Comparison of ENCODE assay signal across 8 mouse cellular contexts in genomic region chr19:8928689-8929223, GRCm38 (mm10). TPM values are rescaled to one million over a fixed set of nuclear protein-coding genes. Genes with fewer than 3 reads are reported as not detected.
DNase-seq lines count a peak whose midpoint lies in the region; ATAC-seq and TF ChIP-seq lines count a peak whose summit lies in the region.

No protein-coding gene starts in this region.

- peak overlapping the region; percentile 51 for H3ac ChIP-seq in C2C12 (ENCODE audit: control insufficient read depth, insufficient read length, low read depth)

- peak overlapping the region; percentile 66 for H3K4me3 ChIP-seq in heart, adult 2 months
- H3K4me3 ChIP-seq in C2C12 (ENCODE audit: insufficient read depth, poor library complexity, severe bottlenecking), result peak overlapping the region; percentile 59
- peak overlapping the region; percentile 70 for H3K4me3 ChIP-seq in embryonic facial prominence, embryonic 12.5 days
- peak overlapping the region; percentile 80 for H3K4me3 ChIP-seq in limb, embryonic 12.5 days (replicated peaks)
- H3K4me3 ChIP-seq in stomach, embryonic 14.5 days (ENCODE audit: low read depth, low read length), result peak overlapping the region; percentile 85; the same call in 1 of the 2 replicates

- no peaks in the 10 kb centered on the region; the same call in 1 of the 2 replicates for H3K4me1 ChIP-seq in heart, adult 2 months (ENCODE audit: control insufficient read depth, insufficient read depth, low read length)
- peaks cover 9% of the 10 kb centered on the region; the same call in 1 of the 2 replicates for H3K4me1 ChIP-seq in embryonic facial prominence, embryonic 12.5 days
- peaks cover 17% of the 10 kb centered on the region for H3K4me1 ChIP-seq in limb, embryonic 12.5 days (replicated peaks)
- H3K4me1 ChIP-seq in stomach, embryonic 14.5 days (ENCODE audit: control insufficient read depth, insufficient read depth, low read length), result peaks cover 10% of the 10 kb centered on the region; the same call in 1 of the 2 replicates

- no peaks in the 10 kb centered on the region for H3K79me2 ChIP-seq in heart, adult 2 months (replicated peaks; ENCODE audit: control insufficient read depth, insufficient read depth, low read length)
- H3K79me2 ChIP-seq in C2C12 (ENCODE audit: control insufficient read depth, insufficient read depth), result peaks cover 26% of the 10 kb centered on the region

- peak overlapping the region; percentile 83 for H3K27ac ChIP-seq in heart, adult 2 months
- H3K27ac ChIP-seq in embryonic facial prominence, embryonic 12.5 days, result peak overlapping the region; percentile 77
- peak overlapping the region; percentile 83; the same call in 1 of the 2 replicates for H3K27ac ChIP-seq in limb, embryonic 12.5 days
- peak overlapping the region; percentile 81; the same call in 1 of the 2 replicates for H3K27ac ChIP-seq in stomach, embryonic 14.5 days (ENCODE audit: low read length)

- intact Hi-C loops in heart, adult 2 months (cut with DNase I), result loop anchor here (1.0 kb wide), 1 partner anchor 13 kb away; the partner anchor contains the start of gene Mta2
- intact Hi-C loops in heart, postnatal 25 days (cut with DNase I), result loop anchor here (2.0 kb wide), 1 partner anchor 14 kb away; no protein-coding TSS in a partner anchor

- no peak for DNase-seq in heart, adult 2 months
- no peak for DNase-seq in heart, postnatal 25 days (ENCODE audit: low spot score)
- no peak for DNase-seq in layer of hippocampus, postnatal 25 days (ENCODE audit: extremely low spot score in 1 of 2, low spot score in 1 of 2)
- DNase-seq in adrenal gland, postnatal 25 days, result no peak

- TF ChIP-seq EP300 in heart, adult 2 months (IDR thresholded peaks at IDR 0.05; ENCODE audit: insufficient read depth, low read depth, low read length), result no peak

- TF ChIP-seq POLR2A in heart, adult 2 months (IDR thresholded peaks at IDR 0.05; ENCODE audit: insufficient read depth, low read depth, low read length), result no peak

- no peaks in the 10 kb centered on the region for H3K36me3 ChIP-seq in heart, adult 2 months (ENCODE audit: control insufficient read depth, insufficient read depth, low read length)
- H3K36me3 ChIP-seq in C2C12 (ENCODE audit: control insufficient read depth, insufficient read depth), result peaks cover 16% of the 10 kb centered on the region
- peaks cover 24% of the 10 kb centered on the region for H3K36me3 ChIP-seq in embryonic facial prominence, embryonic 12.5 days
- H3K36me3 ChIP-seq in limb, embryonic 12.5 days, result peaks cover 47% of the 10 kb centered on the region
- H3K36me3 ChIP-seq in stomach, embryonic 14.5 days (ENCODE audit: control insufficient read depth, insufficient read depth, low read length), result peaks cover 32% of the 10 kb centered on the region; the same call in 1 of the 2 replicates

- WGBS in heart, adult 2 months, result 20% methylated on average over 16 of the region's 16 CpGs
- 15% methylated on average over 16 of the region's 16 CpGs for WGBS in embryonic facial prominence, embryonic 12.5 days
- 16% methylated on average over 16 of the region's 16 CpGs for WGBS in limb, embryonic 12.5 days
- 31% methylated on average over 16 of the region's 16 CpGs for WGBS in stomach, embryonic 14.5 days

- H3K9me3 ChIP-seq in embryonic facial prominence, embryonic 12.5 days, result no peaks in the 10 kb centered on the region
- no peaks in the 10 kb centered on the region for H3K9me3 ChIP-seq in limb, embryonic 12.5 days
- H3K9me3 ChIP-seq in stomach, embryonic 14.5 days (ENCODE audit: control insufficient read depth, low read depth, low read length), result no peaks in the 10 kb centered on the region

- H3K27me3 ChIP-seq in heart, adult 2 months (ENCODE audit: control insufficient read depth, insufficient read depth, low read length), result no peaks in the 10 kb centered on the region
- no peaks in the 10 kb centered on the region for H3K27me3 ChIP-seq in C2C12 (ENCODE audit: control insufficient read depth, insufficient read depth, insufficient read length)
- no peaks in the 10 kb centered on the region for H3K27me3 ChIP-seq in embryonic facial prominence, embryonic 12.5 days
- no peaks in the 10 kb centered on the region for H3K27me3 ChIP-seq in limb, embryonic 12.5 days
- H3K27me3 ChIP-seq in stomach, embryonic 14.5 days (ENCODE audit: control insufficient read depth, insufficient read depth, low read length), result no peaks in the 10 kb centered on the region

- TF ChIP-seq CTCF in heart, adult 2 months (IDR thresholded peaks at IDR 0.05), result no peak
- no peak for TF ChIP-seq CTCF in C2C12 (IDR thresholded peaks at IDR 0.05; ENCODE audit: control insufficient read depth, insufficient read depth, insufficient read length)

- peak overlapping the region; percentile 87 for H3K9ac ChIP-seq in heart, adult 2 months (ENCODE audit: low read depth, low read length)
- H3K9ac ChIP-seq in embryonic facial prominence, embryonic 12.5 days, result peak overlapping the region; percentile 88; the same call in 1 of the 2 replicates
- peak overlapping the region; percentile 87; the same call in 1 of the 2 replicates for H3K9ac ChIP-seq in limb, embryonic 12.5 days (replicated peaks)
- H3K9ac ChIP-seq in stomach, embryonic 14.5 days (replicated peaks; ENCODE audit: low read depth, low read length), result 0 out of 2 replicates have a peak overlapping the region, but pooled peaks have one; percentile 68

- H3K4me2 ChIP-seq in embryonic facial prominence, embryonic 12.5 days (replicated peaks), result peak overlapping the region; percentile 81
- H3K4me2 ChIP-seq in limb, embryonic 12.5 days, result peak overlapping the region; percentile 73
- H3K4me2 ChIP-seq in stomach, embryonic 14.5 days (replicated peaks; ENCODE audit: low read depth, low read length), result peak overlapping the region; percentile 73

- 0 out of 2 replicates have a peak, but pooled peaks have one; percentile 14 for ATAC-seq in embryonic facial prominence, embryonic 12.5 days (ENCODE audit: insufficient number of reproducible peaks, insufficient read depth, low FRiP score, low TSS enrichment)
- ATAC-seq in limb, embryonic 12.5 days (ENCODE audit: insufficient number of reproducible peaks, insufficient read depth, low FRiP score, low TSS enrichment, low read depth), result peak; percentile 37
- no peak for ATAC-seq in stomach, embryonic 14.5 days (ENCODE audit: insufficient number of reproducible peaks, insufficient read depth, low FRiP score, low read depth)

- peaks cover 12% of the 10 kb centered on the region for H3K79me3 ChIP-seq in C2C12 (ENCODE audit: low read depth)

RNA-seq across cellular contexts. Expression of gene Rom1, which starts 0.4 kb away (rescaled TPM):
- total RNA-seq in heart, adult 2 months (2021), result 10 to 100 TPM; 21.8 to 23.1 TPM
- 24.9 and 30.7 TPM in 2 replicates for polyA plus RNA-seq in heart, adult 2 months (2012; rRNA removed)
- 10 to 100 TPM; 22.0 to 23.6 TPM for total RNA-seq in heart, postnatal 25 days (2021)
- polyA plus RNA-seq in C2C12 (2012; fragmentation: generic; extraction: Trizol), result 10.4 TPM
- polyA plus RNA-seq in embryonic facial prominence, embryonic 12.5 days (2016; fragmentation: Nextera tagmentation; extraction: Ambion mirVana), result 2.7 and 3.0 TPM in 2 replicates
- 2.4 and 2.6 TPM in 2 replicates for polyA plus RNA-seq in limb, embryonic 12.5 days (2016; fragmentation: Nextera tagmentation; extraction: Ambion mirVana)
- 1.0 and 2.0 TPM in 2 replicates for polyA plus RNA-seq in stomach, embryonic 14.5 days (2014; fragmentation: Nextera tagmentation; extraction: Ambion mirVana)
- total RNA-seq in layer of hippocampus, postnatal 25 days (2021), result 1 to 10 TPM; 4.8 to 6.4 TPM
- 33.4 and 33.8 TPM in 2 replicates for total RNA-seq in adrenal gland, postnatal 25 days (2021)

RNA-seq across cellular contexts. Expression of gene Eml3, which starts 0.6 kb away (rescaled TPM):
- 1 to 10 TPM; 7.0 to 9.7 TPM for total RNA-seq in heart, adult 2 months (2021)
- 17.6 and 18.4 TPM in 2 replicates for polyA plus RNA-seq in heart, adult 2 months (2012; rRNA removed)
- 1 to 10 TPM; 8.9 to 9.1 TPM for total RNA-seq in heart, postnatal 25 days (2021)
- 28.7 TPM for polyA plus RNA-seq in C2C12 (2012; fragmentation: generic; extraction: Trizol)
- 29.0 and 29.7 TPM in 2 replicates for polyA plus RNA-seq in embryonic facial prominence, embryonic 12.5 days (2016; fragmentation: Nextera tagmentation; extraction: Ambion mirVana)
- polyA plus RNA-seq in limb, embryonic 12.5 days (2016; fragmentation: Nextera tagmentation; extraction: Ambion mirVana), result 34.6 and 34.9 TPM in 2 replicates
- 16.8 and 18.2 TPM in 2 replicates for polyA plus RNA-seq in stomach, embryonic 14.5 days (2014; fragmentation: Nextera tagmentation; extraction: Ambion mirVana)
- total RNA-seq in layer of hippocampus, postnatal 25 days (2021), result 10 to 100 TPM in 1 of 2 experiments, 1 to 10 TPM in 1; 9.1 to 11.1 TPM
- 57.2 and 67.5 TPM in 2 replicates for total RNA-seq in adrenal gland, postnatal 25 days (2021)

RNA-seq across cellular contexts. Expression of gene B3gat3, which starts 8.6 kb away (rescaled TPM):
- total RNA-seq in heart, adult 2 months (2021), result 10 to 100 TPM; 35.4 to 42.3 TPM
- 59.4 and 61.2 TPM in 2 replicates for polyA plus RNA-seq in heart, adult 2 months (2012; rRNA removed)
- total RNA-seq in heart, postnatal 25 days (2021), result 10 to 100 TPM; 35.9 to 36.7 TPM
- 60.1 TPM for polyA plus RNA-seq in C2C12 (2012; fragmentation: generic; extraction: Trizol)
- 54.6 and 58.5 TPM in 2 replicates for polyA plus RNA-seq in embryonic facial prominence, embryonic 12.5 days (2016; fragmentation: Nextera tagmentation; extraction: Ambion mirVana)
- polyA plus RNA-seq in limb, embryonic 12.5 days (2016; fragmentation: Nextera tagmentation; extraction: Ambion mirVana), result 53.5 and 53.6 TPM in 2 replicates
- polyA plus RNA-seq in stomach, embryonic 14.5 days (2014; fragmentation: Nextera tagmentation; extraction: Ambion mirVana), result 35.7 and 37.5 TPM in 2 replicates
- 100 to 1,000 TPM; 169 to 172 TPM for total RNA-seq in layer of hippocampus, postnatal 25 days (2021)
- total RNA-seq in adrenal gland, postnatal 25 days (2021), result 58.5 and 60.9 TPM in 2 replicates

RNA-seq across cellular contexts. Expression of gene Mta2, which starts 12.9 kb away (rescaled TPM):
- 10 to 100 TPM; 29.0 to 32.1 TPM for total RNA-seq in heart, adult 2 months (2021)
- 13.1 and 15.6 TPM in 2 replicates for polyA plus RNA-seq in heart, adult 2 months (2012; rRNA removed)
- 10 to 100 TPM; 29.5 to 32.3 TPM for total RNA-seq in heart, postnatal 25 days (2021)
- polyA plus RNA-seq in C2C12 (2012; fragmentation: generic; extraction: Trizol), result 109 TPM
- polyA plus RNA-seq in embryonic facial prominence, embryonic 12.5 days (2016; fragmentation: Nextera tagmentation; extraction: Ambion mirVana), result 202 and 211 TPM in 2 replicates
- polyA plus RNA-seq in limb, embryonic 12.5 days (2016; fragmentation: Nextera tagmentation; extraction: Ambion mirVana), result 227 and 231 TPM in 2 replicates
- 41.5 and 45.3 TPM in 2 replicates for polyA plus RNA-seq in stomach, embryonic 14.5 days (2014; fragmentation: Nextera tagmentation; extraction: Ambion mirVana)
- 10 to 100 TPM; 51.2 to 58.4 TPM for total RNA-seq in layer of hippocampus, postnatal 25 days (2021)
- total RNA-seq in adrenal gland, postnatal 25 days (2021), result 98.6 and 104 TPM in 2 replicates

RNA-seq across cellular contexts. Expression of gene Tut1, which starts 24.9 kb away (rescaled TPM):
- 1 to 10 TPM; 8.5 to 9.4 TPM for total RNA-seq in heart, adult 2 months (2021)
- 7.2 and 10.6 TPM in 2 replicates for polyA plus RNA-seq in heart, adult 2 months (2012; rRNA removed)
- 1 to 10 TPM; 7.2 to 8.8 TPM for total RNA-seq in heart, postnatal 25 days (2021)
- 24.2 TPM for polyA plus RNA-seq in C2C12 (2012; fragmentation: generic; extraction: Trizol)
- 35.6 and 38.1 TPM in 2 replicates for polyA plus RNA-seq in embryonic facial prominence, embryonic 12.5 days (2016; fragmentation: Nextera tagmentation; extraction: Ambion mirVana)
- 37.9 and 39.7 TPM in 2 replicates for polyA plus RNA-seq in limb, embryonic 12.5 days (2016; fragmentation: Nextera tagmentation; extraction: Ambion mirVana)
- polyA plus RNA-seq in stomach, embryonic 14.5 days (2014; fragmentation: Nextera tagmentation; extraction: Ambion mirVana), result 27.2 and 27.6 TPM in 2 replicates
- 10 to 100 TPM; 19.4 to 20.1 TPM for total RNA-seq in layer of hippocampus, postnatal 25 days (2021)
- 23.1 and 23.6 TPM in 2 replicates for total RNA-seq in adrenal gland, postnatal 25 days (2021)
